Mouse (Mus musculus) lung, adult 2 months (tissue): ENCODE measurements at regions not wholly inside any gene's neighbourhood (a gene's known extent, or its start where the extent isn't known, plus 50 kb on each side); places are given as distances from the start of the nearest gene placed in this dataset.

Experiments used
- CTCF ChIP-seq: fragments of 200-500 bp; IDR thresholded peaks from 2 replicates; pipeline ENCODE4 v1.5.1; 2011; ENCODE audit warnings: mild to moderate bottlenecking, low read length, control low read depth; ENCODE audit not compliant: insufficient read depth
- POLR2A ChIP-seq: fragments of 200-500 bp; IDR thresholded peaks from 2 replicates; pipeline ENCODE4 v1.6.1; 2011; ENCODE audit warnings: low read depth, mild to moderate bottlenecking, control low read depth, low read length, borderline replicate concordance; ENCODE audit errors: extremely low read depth

GRCm38 (mm10) chr2:106571346-106571745 lies 121.7 kb upstream of the Mpped2 start:
- TF ChIP-seq POLR2A (no peak), CTCF (no peak)
